Mouse (Mus musculus) 416B (cell line): ENCODE measurements around the gene 1700057G04Rik.

Source experiments
- DNase-seq: peaks from one replicate; pipeline ENCODE4 v3.0.0; 2011; ENCODE audit warnings: low read depth

The 1700057G04Rik gene

DNA sequence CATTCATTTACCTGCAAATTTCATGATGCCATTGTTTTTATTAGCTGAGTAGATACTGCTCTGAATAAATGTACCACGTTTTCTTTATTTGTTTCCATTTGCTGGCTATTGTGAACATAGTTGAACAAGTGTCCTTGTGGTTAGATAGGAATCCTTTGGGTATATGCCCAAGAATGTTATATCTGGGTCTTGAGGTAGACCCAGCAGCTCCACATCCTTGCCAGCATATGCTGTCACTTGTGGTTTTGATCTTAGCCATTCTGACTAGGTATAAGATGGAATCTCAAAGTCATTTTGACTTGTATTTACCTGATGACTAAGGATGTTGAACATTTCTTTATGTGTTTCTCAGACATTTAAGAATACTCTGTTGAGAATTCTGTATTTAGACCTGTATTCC lies 77.7 kb downstream of the 1700057G04Rik start:
- DNase-seq, result peak; percentile 69

DNA sequence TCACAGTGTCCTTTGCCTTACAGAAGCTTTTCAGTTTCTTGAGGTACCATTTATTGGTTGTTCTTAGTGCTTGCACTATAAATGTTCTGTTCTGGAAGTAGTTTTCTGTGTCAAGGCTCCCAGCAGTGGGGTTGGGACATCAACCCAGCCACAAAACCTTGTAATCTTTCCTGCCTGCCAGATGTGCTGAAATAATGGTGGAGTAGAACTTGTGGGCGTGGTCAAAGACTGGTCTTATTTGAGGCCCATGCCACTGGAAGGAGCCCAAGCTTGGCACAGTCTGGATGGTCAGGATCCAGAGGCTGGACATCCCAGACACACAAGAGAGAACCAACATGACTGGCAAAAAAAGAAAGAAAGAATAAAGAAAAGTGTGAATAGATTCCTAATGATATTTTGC lies 78.2 kb downstream of the 1700057G04Rik start:
- peak; percentile 67 for DNase-seq

DNA sequence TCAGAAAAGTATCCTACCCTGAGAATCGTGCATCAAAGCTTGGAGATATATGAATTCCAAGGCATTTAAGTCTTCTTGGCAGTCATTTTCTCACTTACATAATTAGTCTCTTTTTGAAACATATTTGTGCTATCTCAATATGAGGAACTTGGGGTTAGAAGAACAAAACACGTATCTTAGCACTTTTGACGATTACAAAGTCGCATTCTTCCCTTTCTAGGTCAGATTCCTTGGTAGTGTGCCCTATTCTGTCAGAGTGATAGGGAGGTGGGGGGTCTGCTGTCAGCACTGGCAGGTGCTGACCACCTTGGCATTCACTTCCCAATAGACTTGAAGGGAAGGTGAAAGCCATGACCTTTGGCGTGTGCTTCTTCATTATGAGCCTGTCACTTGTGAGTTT lies 93.5 kb downstream of the 1700057G04Rik start:
- DNase-seq, result no peak
